ENCODE assay signal across 8 mouse cellular contexts in the genomic region with DNA sequence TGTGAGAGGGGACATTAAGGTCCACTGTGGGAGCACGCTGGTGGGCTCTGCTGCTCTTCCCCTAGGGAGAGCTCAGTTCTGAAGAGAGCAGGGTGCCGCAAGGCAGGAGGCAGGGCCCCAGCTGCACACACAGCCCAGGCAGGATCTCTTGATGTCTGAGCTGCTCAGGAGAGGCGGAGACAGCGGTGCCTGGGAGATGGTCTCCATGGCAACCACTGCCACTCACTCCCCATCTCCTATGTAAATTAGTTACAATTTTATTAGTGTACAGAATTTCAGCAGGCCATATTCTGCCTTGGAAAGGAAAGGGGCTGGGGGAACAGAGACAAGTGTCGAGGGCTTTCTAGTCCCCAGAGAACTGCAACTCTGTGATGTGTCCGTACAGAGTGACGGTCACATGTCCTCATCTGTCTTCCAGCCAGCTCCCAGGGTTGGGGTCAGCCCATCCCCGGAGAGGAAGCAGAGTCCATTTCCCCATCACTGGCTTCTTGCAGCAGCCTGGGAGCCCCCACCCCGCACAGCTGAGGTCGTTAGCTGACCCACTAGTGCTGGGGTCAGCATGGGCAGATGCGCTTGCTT. TPM values are rescaled to one million over a fixed set of nuclear protein-coding genes. Genes with fewer than 3 reads are reported as not detected.
DNase-seq lines count a peak whose midpoint lies in the region; ATAC-seq and TF ChIP-seq lines count a peak whose summit lies in the region.

No protein-coding gene starts in this region.

- DNase-seq in gastrocnemius, adult 2 months: peak; percentile 37
- DNase-seq in gastrocnemius, adult 8-10 months (ENCODE audit: low spot score in 2 of 2): no peak
- DNase-seq in embryonic facial prominence, embryonic 11.5 days (ENCODE audit: low spot score): peak; percentile 84
- peak; percentile 33 for DNase-seq in heart, postnatal 4 days
- DNase-seq in layer of hippocampus, adult 18-20 months (ENCODE audit: low spot score in 2 of 2): peak; percentile 86 to 93
- peak; percentile 64 for DNase-seq in lung, postnatal 10 days
- DNase-seq in splenic B cell, adult 2 months (ENCODE audit: low read depth, low spot score): peak; percentile 24
- no peak for DNase-seq in cerebellum, adult 2 months

- H3K4me3 ChIP-seq in gastrocnemius, adult 2 months: no peak overlapping the region
- no peak overlapping the region for H3K4me3 ChIP-seq in embryonic facial prominence, embryonic 11.5 days (ENCODE audit: low read depth, low read length)
- no peak overlapping the region for H3K4me3 ChIP-seq in cerebellum, adult 2 months (replicated peaks; ENCODE audit: insufficient read depth, low read depth, low read length)

- TF ChIP-seq POLR2A in cerebellum, adult 2 months (IDR thresholded peaks at IDR 0.05; ENCODE audit: borderline replicate concordance, insufficient read depth, low read length): no peak

- intact Hi-C loops in gastrocnemius, adult 2 months (cut with DNase I): no loop called here

- H3K9me3 ChIP-seq in embryonic facial prominence, embryonic 11.5 days (replicated peaks; ENCODE audit: control insufficient read depth, low read length): no peaks in the 10 kb centered on the region

- H3K9ac ChIP-seq in embryonic facial prominence, embryonic 11.5 days (replicated peaks; ENCODE audit: low read length): peak overlapping the region; percentile 51; the same call in 1 of the 2 replicates

- no peak overlapping the region for H3K4me2 ChIP-seq in embryonic facial prominence, embryonic 11.5 days (ENCODE audit: low read depth, low read length)

- ATAC-seq in embryonic facial prominence, embryonic 11.5 days (replicated peaks; ENCODE audit: insufficient number of reproducible peaks, low FRiP score, low TSS enrichment, low read depth): peak; percentile 87

- no peaks in the 10 kb centered on the region for H3K27me3 ChIP-seq in embryonic facial prominence, embryonic 11.5 days (ENCODE audit: control insufficient read depth, insufficient read depth, low read length)
- no peaks in the 10 kb centered on the region for H3K27me3 ChIP-seq in splenic B cell, adult 2 months (ENCODE audit: control insufficient read depth, insufficient read depth, low read length, poor library complexity, severe bottlenecking)
- H3K27me3 ChIP-seq in cerebellum, adult 2 months (ENCODE audit: control insufficient read depth, insufficient read depth, low read length): no peaks in the 10 kb centered on the region

- WGBS in embryonic facial prominence, embryonic 11.5 days: 3% methylated on average over 11 of the region's 11 CpGs
- 53% methylated on average over 11 of the region's 11 CpGs for WGBS in cerebellum, adult 2 months

- H3K36me3 ChIP-seq in embryonic facial prominence, embryonic 11.5 days (replicated peaks; ENCODE audit: control insufficient read depth, insufficient read depth, low read depth, low read length): no peaks in the 10 kb centered on the region
- H3K36me3 ChIP-seq in splenic B cell, adult 2 months (ENCODE audit: control insufficient read depth, insufficient read depth, low read length, poor library complexity, severe bottlenecking): no peaks in the 10 kb centered on the region

- TF ChIP-seq CTCF in gastrocnemius, adult 2 months (IDR thresholded peaks at IDR 0.05): no peak
- TF ChIP-seq CTCF in cerebellum, adult 2 months (IDR thresholded peaks at IDR 0.05; ENCODE audit: borderline replicate concordance, insufficient read depth, low read depth, low read length): no peak

- peaks cover 15% of the 10 kb centered on the region for H3K4me1 ChIP-seq in embryonic facial prominence, embryonic 11.5 days (ENCODE audit: control insufficient read depth, insufficient read depth, low read length)
- H3K4me1 ChIP-seq in cerebellum, adult 2 months (ENCODE audit: control insufficient read depth, insufficient read depth, low read length): peaks cover 10% of the 10 kb centered on the region

- peak overlapping the region; percentile 63; the same call in 1 of the 2 replicates for H3K27ac ChIP-seq in gastrocnemius, adult 2 months
- peak overlapping the region; percentile 66; the same call in 1 of the 2 replicates for H3K27ac ChIP-seq in embryonic facial prominence, embryonic 11.5 days (replicated peaks; ENCODE audit: low read depth, low read length)
- no peak overlapping the region for H3K27ac ChIP-seq in cerebellum, adult 2 months (ENCODE audit: insufficient read depth, low read length)

RNA-seq across cellular contexts. Expression of a gene that starts 52.6 kb away (rescaled TPM):
- 1 to 10 TPM in 1 of 2 experiments, under 1 TPM in 1; 0.47 to 1.8 TPM for total RNA-seq in gastrocnemius, adult 2 months (2021)
- total RNA-seq in gastrocnemius, adult 8-10 months (2022): 1 to 10 TPM in 2 of 4 experiments, under 1 TPM in 2; 0.41 to 1.7 (median 0.77) TPM
- polyA plus RNA-seq in embryonic facial prominence, embryonic 11.5 days (2014; fragmentation: Nextera tagmentation; extraction: Ambion mirVana): 1.9 TPM in 1 of 2 replicates, not detected in the other
- total RNA-seq in heart, postnatal 4 days (2021): 1 to 10 TPM; 1.7 to 3.2 TPM
- 1 to 10 TPM; 4.5 to 5.3 TPM for total RNA-seq in layer of hippocampus, adult 18-20 months (2021)
- polyA plus RNA-seq in cerebellum, adult 2 months (2012; rRNA removed): 3.2 and 3.7 TPM in 2 replicates

Comparison
In these comparisons a context has a peak if more than half of its experiments do, and no peak if none do; other contexts are left out.
1. DNase-seq: peak in gastrocnemius, adult 2 months (single experiment), embryonic facial prominence, embryonic 11.5 days (single experiment), heart, postnatal 4 days (single experiment), layer of hippocampus, adult 18-20 months (2 of 2), lung, postnatal 10 days (single experiment) and splenic B cell, adult 2 months (single experiment); none in gastrocnemius, adult 8-10 months (0 of 2) and cerebellum, adult 2 months (0 of 2).